Mouse (Mus musculus): ENCODE results near the gene Ifi27. TPM values are rescaled to one million over a fixed set of nuclear protein-coding genes. Genes with fewer than 3 reads are reported as not detected.

Ifi27 gene
- polyA plus RNA-seq, 1 experiment, result 188 TPM

- no peak for DNase-seq (ENCODE audit: low read depth in 1 of 2, low spot score in 2 of 2)
- no peaks in the 10 kb centered on the region for H3K27me3 ChIP-seq (ENCODE audit: control insufficient read depth, insufficient read depth, low read length)
- no peaks in the 10 kb centered on the region for H3K36me3 ChIP-seq (ENCODE audit: control insufficient read depth, insufficient read depth, low read length)
- WGBS, result 69% methylated on average over 12 of the region's 12 CpGs
- TF ChIP-seq CTCF (IDR thresholded peaks at IDR 0.05; ENCODE audit: extremely low read depth, insufficient read depth, insufficient read length, insufficient replicate concordance) (no peak), POLR2A (IDR thresholded peaks at IDR 0.05; ENCODE audit: low read depth, low read length) (no peak)
- H3K27ac ChIP-seq (ENCODE audit: insufficient read depth, low read length), result no peak overlapping the region
- H3K4me3 ChIP-seq (ENCODE audit: extremely low read depth, insufficient read depth, insufficient read length), result no peak overlapping the region
- H3K4me1 ChIP-seq (ENCODE audit: control insufficient read depth, insufficient read depth, insufficient read length), result peaks cover 14% of the 10 kb centered on the region
Measured at GRCm38 (mm10) chr12:103395486-103396275, 38.3 kb upstream of the Ifi27 start.

DNA sequence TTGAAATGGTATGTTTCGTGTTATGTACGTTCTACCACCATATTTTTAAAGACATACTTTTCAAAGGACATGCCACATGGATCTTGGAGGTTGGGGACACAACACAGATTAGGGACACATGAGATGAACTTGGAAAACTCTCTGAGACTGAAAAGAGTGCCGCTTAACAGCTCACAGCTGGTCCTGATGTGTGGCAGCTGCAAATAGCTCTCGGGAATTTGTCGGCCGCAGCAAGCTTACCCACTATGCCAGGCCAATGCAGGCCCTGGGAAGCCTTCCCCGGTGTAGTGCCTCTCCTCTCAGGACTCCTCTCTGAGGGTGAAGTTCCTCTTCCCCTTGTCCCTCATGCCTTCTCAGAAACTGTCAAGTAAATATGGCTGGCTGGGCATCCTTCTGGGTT, 37.3 kb upstream of the Ifi27 start:
- H3K4me1 ChIP-seq (ENCODE audit: control insufficient read depth, insufficient read depth, insufficient read length), result peaks cover 14% of the 10 kb centered on the region
- H3K27me3 ChIP-seq (ENCODE audit: control insufficient read depth, insufficient read depth, low read length), result no peaks in the 10 kb centered on the region
- H3K27ac ChIP-seq (ENCODE audit: insufficient read depth, low read length), result peak overlapping the region; percentile 57; the same call in 1 of the 2 replicates
- 54% methylated on average over 7 of the region's 7 CpGs for WGBS
- TF ChIP-seq POLR2A (IDR thresholded peaks at IDR 0.05; ENCODE audit: low read depth, low read length), result no peak
- TF ChIP-seq CTCF (IDR thresholded peaks at IDR 0.05; ENCODE audit: extremely low read depth, insufficient read depth, insufficient read length, insufficient replicate concordance), result no peak
- no peak overlapping the region for H3K4me3 ChIP-seq (ENCODE audit: extremely low read depth, insufficient read depth, insufficient read length)
- no peak for DNase-seq (ENCODE audit: low read depth in 1 of 2, low spot score in 2 of 2)
- no peaks in the 10 kb centered on the region for H3K36me3 ChIP-seq (ENCODE audit: control insufficient read depth, insufficient read depth, low read length)

DNA sequence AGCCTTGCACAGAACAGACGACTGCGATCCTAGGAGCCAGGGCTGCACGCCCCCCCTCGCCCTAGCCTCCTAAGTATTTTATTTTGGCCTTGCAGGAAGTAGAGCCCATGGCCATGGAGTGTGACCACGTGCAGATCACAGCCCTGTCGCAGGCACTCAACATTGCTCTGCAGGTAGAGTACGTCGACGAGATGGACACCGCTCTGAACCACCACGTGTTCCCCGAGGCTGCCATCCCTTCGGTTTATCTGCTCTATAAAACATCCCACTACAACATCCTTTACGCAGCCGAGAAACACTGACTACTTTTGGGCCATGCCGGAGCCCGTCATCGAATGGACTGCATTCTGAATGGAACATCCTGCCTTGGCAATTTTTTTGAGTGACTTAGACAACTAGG, 29.9 kb upstream of the Ifi27 start:
- Histone ChIP-seq H3K27me3 (ENCODE audit: control insufficient read depth, insufficient read depth, low read length) (no peaks in the 10 kb centered on the region), H3K36me3 (ENCODE audit: control insufficient read depth, insufficient read depth, low read length) (peaks cover 37% of the 10 kb centered on the region), H3K4me3 (ENCODE audit: extremely low read depth, insufficient read depth, insufficient read length) (no peak overlapping the region), H3K4me1 (ENCODE audit: control insufficient read depth, insufficient read depth, insufficient read length) (no peaks in the 10 kb centered on the region), H3K27ac (ENCODE audit: insufficient read depth, low read length) (no peak overlapping the region)
- DNase-seq (ENCODE audit: low read depth in 1 of 2, low spot score in 2 of 2), result no peak
- TF ChIP-seq CTCF (IDR thresholded peaks at IDR 0.05; ENCODE audit: extremely low read depth, insufficient read depth, insufficient read length, insufficient replicate concordance), result no peak
- TF ChIP-seq POLR2A (IDR thresholded peaks at IDR 0.05; ENCODE audit: low read depth, low read length), result no peak
- WGBS, result 89% methylated on average over 18 of the region's 18 CpGs

DNA sequence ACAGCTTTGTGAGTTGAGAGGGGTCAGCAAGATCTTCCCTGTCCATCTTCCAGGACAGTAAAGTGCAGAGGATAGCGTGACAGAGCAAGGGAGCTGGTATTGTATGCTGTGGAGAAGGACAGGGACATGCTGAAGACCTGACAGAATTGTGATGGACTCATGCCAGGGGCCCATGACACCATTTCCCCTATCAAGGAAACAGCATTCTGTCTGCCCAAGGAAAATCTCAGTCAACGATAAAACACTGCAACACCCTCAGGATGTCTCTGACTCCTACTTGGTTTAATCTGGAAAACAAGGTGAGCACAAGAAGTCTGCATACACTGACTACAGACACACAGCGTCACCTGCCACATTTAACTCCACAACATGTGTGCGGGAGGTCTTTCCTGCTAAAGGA, 26.3 kb upstream of the Ifi27 start, which contains the start of gene 9330161L09Rik:
TSS of gene 9330161L09Rik (minus strand) at position 101 of the 400 bp plus-strand sequence.
- no peak for DNase-seq (ENCODE audit: low read depth in 1 of 2, low spot score in 2 of 2)
- Histone ChIP-seq H3K36me3 (ENCODE audit: control insufficient read depth, insufficient read depth, low read length) (peaks cover 64% of the 10 kb centered on the region), H3K27ac (ENCODE audit: insufficient read depth, low read length) (no peak within 1 kb of the TSS), H3K27me3 (ENCODE audit: control insufficient read depth, insufficient read depth, low read length) (no peaks in the 10 kb centered on the region), H3K4me3 (ENCODE audit: extremely low read depth, insufficient read depth, insufficient read length) (no peak within 1 kb of the TSS), H3K4me1 (ENCODE audit: control insufficient read depth, insufficient read depth, insufficient read length) (no peaks in the 10 kb centered on the region)
- WGBS, result 97% methylated on average over 4 of the region's 4 CpGs
- TF ChIP-seq POLR2A (IDR thresholded peaks at IDR 0.05; ENCODE audit: low read depth, low read length) (no peak), CTCF (IDR thresholded peaks at IDR 0.05; ENCODE audit: extremely low read depth, insufficient read depth, insufficient read length, insufficient replicate concordance) (no peak)

DNA sequence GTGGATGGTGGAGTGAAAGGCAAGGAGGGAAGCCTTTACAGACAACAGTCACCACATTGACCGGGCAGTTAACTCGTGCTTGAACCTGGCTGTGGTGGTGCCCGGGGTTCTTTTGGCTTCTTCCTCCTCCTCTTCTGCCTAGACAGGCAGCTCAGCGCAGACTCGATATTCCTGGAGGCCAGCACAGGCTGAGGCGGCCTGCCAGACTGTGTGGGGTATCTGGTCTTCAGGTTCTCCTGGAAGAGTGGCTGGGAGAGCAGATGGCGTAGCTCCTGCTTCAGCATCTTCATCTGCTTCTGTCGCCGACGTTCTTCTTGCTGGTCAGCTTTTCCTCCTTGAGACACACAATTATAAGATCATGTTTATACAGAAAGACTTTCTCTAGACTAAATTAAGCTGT, 25.9 kb upstream of the Ifi27 start:
- no peak overlapping the region for H3K4me3 ChIP-seq (ENCODE audit: extremely low read depth, insufficient read depth, insufficient read length)
- no peaks in the 10 kb centered on the region for H3K4me1 ChIP-seq (ENCODE audit: control insufficient read depth, insufficient read depth, insufficient read length)
- no peak for TF ChIP-seq POLR2A (IDR thresholded peaks at IDR 0.05; ENCODE audit: low read depth, low read length)
- TF ChIP-seq CTCF (IDR thresholded peaks at IDR 0.05; ENCODE audit: extremely low read depth, insufficient read depth, insufficient read length, insufficient replicate concordance), result no peak
- H3K27ac ChIP-seq (ENCODE audit: insufficient read depth, low read length), result no peak overlapping the region
- WGBS, result 95% methylated on average over 10 of the region's 10 CpGs
- peaks cover 65% of the 10 kb centered on the region for H3K36me3 ChIP-seq (ENCODE audit: control insufficient read depth, insufficient read depth, low read length)
- no peaks in the 10 kb centered on the region for H3K27me3 ChIP-seq (ENCODE audit: control insufficient read depth, insufficient read depth, low read length)
- no peak for DNase-seq (ENCODE audit: low read depth in 1 of 2, low spot score in 2 of 2)

- H3K4me1 ChIP-seq (ENCODE audit: control insufficient read depth, insufficient read depth, insufficient read length), result peaks cover 8% of the 10 kb centered on the region
- no peak for DNase-seq (ENCODE audit: low read depth in 1 of 2, low spot score in 2 of 2)
- TF ChIP-seq POLR2A (IDR thresholded peaks at IDR 0.05; ENCODE audit: low read depth, low read length) (no peak), CTCF (IDR thresholded peaks at IDR 0.05; ENCODE audit: extremely low read depth, insufficient read depth, insufficient read length, insufficient replicate concordance) (no peak)
- peak overlapping the region; percentile 95 for H3K4me3 ChIP-seq (ENCODE audit: extremely low read depth, insufficient read depth, insufficient read length)
- peaks cover 12% of the 10 kb centered on the region; the same call in 1 of the 2 replicates for H3K36me3 ChIP-seq (ENCODE audit: control insufficient read depth, insufficient read depth, low read length)
- H3K27ac ChIP-seq (ENCODE audit: insufficient read depth, low read length), result peak overlapping the region; percentile 61; the same call in 1 of the 2 replicates
- WGBS, result 9% methylated on average over 33 of the region's 33 CpGs
- H3K27me3 ChIP-seq (ENCODE audit: control insufficient read depth, insufficient read depth, low read length), result no peaks in the 10 kb centered on the region
Measured at GRCm38 (mm10) chr12:103425016-103425728, 8.8 kb upstream of the Ifi27 start.

All from spleen, adult 2 months (tissue).